Mouse (Mus musculus) spleen, adult 2 months (tissue): Measurements from ENCODE around the gene Rln3. TPM values are rescaled to one million over a fixed set of nuclear protein-coding genes. Genes with fewer than 3 reads are reported as not detected.

Experiments used
- DNase-seq, 2 experiments: peaks; one replicate each; pipeline versions ENCODE4 v3.0.0 to v3.0.0-alpha.2; 2012 to 2021; ENCODE audit warnings: low spot score in 2 of 2, low read depth in 1 of 2
- H3K27ac ChIP-seq: fragments of 200-500 bp; 2 replicates; pipeline ENCODE4 v1.5.1; 2012; ENCODE audit warnings: low read length, inconsistent platforms; ENCODE audit not compliant: insufficient read depth
- H3K27me3 ChIP-seq: fragments of 200-500 bp; 2 replicates; pipeline ENCODE4 v1.6.1; 2012; ENCODE audit warnings: mild to moderate bottlenecking, moderate library complexity, low read length, inconsistent platforms; ENCODE audit not compliant: control insufficient read depth, insufficient read depth
- H3K36me3 ChIP-seq: fragments of 200-500 bp; 2 replicates; pipeline ENCODE4 v1.6.1; 2012; ENCODE audit warnings: mild to moderate bottlenecking, low read length, inconsistent platforms; ENCODE audit not compliant: control insufficient read depth, insufficient read depth
- H3K4me1 ChIP-seq: fragments of 200-500 bp; 2 replicates; pipeline ENCODE4 v1.6.1; 2011; ENCODE audit warnings: inconsistent platforms; ENCODE audit not compliant: control insufficient read depth, insufficient read depth, insufficient read length
- H3K4me3 ChIP-seq: fragments of 200-500 bp; 2 replicates; pipeline ENCODE4 v1.5.1; 2011; ENCODE audit warnings: mild to moderate bottlenecking, inconsistent platforms; ENCODE audit not compliant: insufficient read depth, insufficient read length; ENCODE audit errors: extremely low read depth
- CTCF ChIP-seq: fragments of 200-500 bp; IDR thresholded peaks from 2 replicates; pipeline ENCODE4 v1.5.1; 2011; ENCODE audit warnings: mild to moderate bottlenecking, inconsistent platforms; ENCODE audit not compliant: insufficient read depth, insufficient read length, insufficient replicate concordance; ENCODE audit errors: extremely low read depth
- POLR2A ChIP-seq: fragments of 200-500 bp; IDR thresholded peaks from 2 replicates; pipeline ENCODE4 v1.6.1; 2011; ENCODE audit warnings: low read depth, low read length, inconsistent platforms
- WGBS: fragments of 180-500 bp; shearing (Covaris S2); methylation state at CpG from one replicate; pipeline ENCODE4 v1.1.7; 2018; 5-methylcytosine and 5-hydroxymethylcytosine counted together
- polyA plus RNA-seq: library from polyadenylated mRNA; depleted of rRNA; stranded (reverse); fragments of >200 nt; gene quantifications from 2 replicates; pipeline ENCODE4 v1.2.3, GENCODE M21; 2012

The Rln3 gene
- polyA plus RNA-seq, 1 experiment, result 3.8 TPM

GRCm38 (mm10) chr8:84079206-84079605 lies 34.4 kb upstream of the Rln3 start:
- Histone ChIP-seq H3K4me3 (no peak overlapping the region), H3K27me3 (no peaks in the 10 kb centered on the region), H3K27ac (no peak overlapping the region), H3K36me3 (peaks cover 27% of the 10 kb centered on the region), H3K4me1 (no peaks in the 10 kb centered on the region)
- 87% methylated on average over 5 of the region's 5 CpGs for WGBS
- TF ChIP-seq POLR2A (no peak), CTCF (no peak)
- no peak for DNase-seq

GRCm38 (mm10) chr8:84076849-84077248 lies 32.0 kb upstream of the Rln3 start:
- no peak for TF ChIP-seq CTCF
- no peak for TF ChIP-seq POLR2A
- H3K36me3 ChIP-seq, result peaks cover 16% of the 10 kb centered on the region
- no peaks in the 10 kb centered on the region for H3K27me3 ChIP-seq
- H3K4me1 ChIP-seq, result peaks cover 10% of the 10 kb centered on the region; the same call in 1 of the 2 replicates
- H3K27ac ChIP-seq, result no peak overlapping the region
- no peak for DNase-seq
- H3K4me3 ChIP-seq, result no peak overlapping the region
- WGBS, result 95% methylated on average over 3 of the region's 3 CpGs

- no peak for TF ChIP-seq POLR2A
- no peak for TF ChIP-seq CTCF
- no peak for DNase-seq
- Histone ChIP-seq H3K4me1 (peaks cover 10% of the 10 kb centered on the region; the same call in 1 of the 2 replicates), H3K36me3 (peaks cover 16% of the 10 kb centered on the region), H3K4me3 (no peak overlapping the region), H3K27ac (no peak overlapping the region), H3K27me3 (no peaks in the 10 kb centered on the region)
- 72% methylated on average over 1 of the region's 1 CpGs for WGBS
Observed at GRCm38 (mm10) chr8:84076412-84076811, 31.6 kb upstream of the Rln3 start.

GRCm38 (mm10) chr8:84073230-84073976 lies 28.6 kb upstream of the Rln3 start:
- DNase-seq, result peak in 1 of 2 experiments; percentile 32
- H3K4me1 ChIP-seq, result peaks cover 12% of the 10 kb centered on the region; the same call in 1 of the 2 replicates
- peak overlapping the region; percentile 46 for H3K27ac ChIP-seq
- 0 out of 2 replicates have a peak, but pooled peaks cover 2% of the 10 kb centered on the region for H3K36me3 ChIP-seq
- 72% methylated on average over 10 of the region's 10 CpGs for WGBS
- no peak for TF ChIP-seq POLR2A
- TF ChIP-seq CTCF, result no peak
- H3K4me3 ChIP-seq, result peak overlapping the region; percentile 16; the same call in 1 of the 2 replicates
- H3K27me3 ChIP-seq, result no peaks in the 10 kb centered on the region

GRCm38 (mm10) chr8:84072321-84072720 lies 27.5 kb upstream of the Rln3 start:
- no peak for TF ChIP-seq POLR2A
- TF ChIP-seq CTCF, result no peak
- no peak overlapping the region for H3K4me3 ChIP-seq
- DNase-seq, result no peak
- no peak overlapping the region for H3K27ac ChIP-seq
- H3K36me3 ChIP-seq, result 0 out of 2 replicates have a peak, but pooled peaks cover 2% of the 10 kb centered on the region
- no peaks in the 10 kb centered on the region for H3K27me3 ChIP-seq
- 90% methylated on average over 10 of the region's 10 CpGs for WGBS
- H3K4me1 ChIP-seq, result peaks cover 12% of the 10 kb centered on the region; the same call in 1 of the 2 replicates

- Histone ChIP-seq H3K4me1 (peaks cover 12% of the 10 kb centered on the region; the same call in 1 of the 2 replicates), H3K4me3 (no peak overlapping the region), H3K27me3 (no peaks in the 10 kb centered on the region), H3K36me3 (0 out of 2 replicates have a peak, but pooled peaks cover 2% of the 10 kb centered on the region), H3K27ac (no peak overlapping the region)
- TF ChIP-seq POLR2A, result no peak
- TF ChIP-seq CTCF, result no peak
- no peak for DNase-seq
- 76% methylated on average over 3 of the region's 3 CpGs for WGBS
Observed at GRCm38 (mm10) chr8:84071921-84072320, 27.1 kb upstream of the Rln3 start.

- TF ChIP-seq POLR2A (no peak), CTCF (no peak)
- WGBS, result 79% methylated on average over 2 of the region's 2 CpGs
- H3K27me3 ChIP-seq, result no peaks in the 10 kb centered on the region
- H3K36me3 ChIP-seq, result 0 out of 2 replicates have a peak, but pooled peaks cover 2% of the 10 kb centered on the region
- no peak overlapping the region for H3K4me3 ChIP-seq
- no peak for DNase-seq
- peaks cover 12% of the 10 kb centered on the region; the same call in 1 of the 2 replicates for H3K4me1 ChIP-seq
- H3K27ac ChIP-seq, result no peak overlapping the region
Observed at GRCm38 (mm10) chr8:84070667-84071066, 25.9 kb upstream of the Rln3 start.
